Mouse (Mus musculus) thymus, postnatal 10 days (tissue): ENCODE measurements around the gene Tbc1d14.
A peak's percentile ranks its signal among the peaks of the same experiment; 100 is the strongest.

Experiments
- DNase-seq, 2 experiments: peaks; one replicate each; pipeline ENCODE4 v3.0.0; 2021; ENCODE audit warnings: low spot score in 2 of 2

Gene Tbc1d14

DNA sequence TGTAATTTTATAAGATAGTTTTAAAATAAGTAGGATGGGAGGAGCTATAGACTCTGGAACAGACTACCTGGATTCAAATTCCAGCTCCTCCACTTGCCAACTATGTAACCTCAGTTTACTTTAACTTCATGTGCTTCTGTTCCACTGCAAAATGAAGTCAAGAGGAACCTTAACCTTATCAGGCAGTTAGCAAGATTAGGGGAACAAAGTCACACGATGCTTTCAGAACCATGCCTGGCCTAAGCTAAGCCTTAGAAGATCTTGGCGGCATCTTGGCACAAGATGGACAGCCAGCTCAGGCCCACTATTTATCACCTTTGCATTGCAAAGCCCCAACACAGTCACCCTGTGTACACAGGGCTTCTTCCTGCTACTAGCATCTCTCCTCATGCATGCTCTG lies 14.1 kb downstream of the Tbc1d14 start:
- DNase-seq = no peak

GRCm38 (mm10) chr5:36576457-36576856 lies 16.6 kb downstream of the Tbc1d14 start:
- DNase-seq = no peak

- no peak for DNase-seq
Observed at GRCm38 (mm10) chr5:36575745-36576144, 17.3 kb downstream of the Tbc1d14 start.

GRCm38 (mm10) chr5:36575227-36575626 lies 17.8 kb downstream of the Tbc1d14 start:
- no peak for DNase-seq

DNA sequence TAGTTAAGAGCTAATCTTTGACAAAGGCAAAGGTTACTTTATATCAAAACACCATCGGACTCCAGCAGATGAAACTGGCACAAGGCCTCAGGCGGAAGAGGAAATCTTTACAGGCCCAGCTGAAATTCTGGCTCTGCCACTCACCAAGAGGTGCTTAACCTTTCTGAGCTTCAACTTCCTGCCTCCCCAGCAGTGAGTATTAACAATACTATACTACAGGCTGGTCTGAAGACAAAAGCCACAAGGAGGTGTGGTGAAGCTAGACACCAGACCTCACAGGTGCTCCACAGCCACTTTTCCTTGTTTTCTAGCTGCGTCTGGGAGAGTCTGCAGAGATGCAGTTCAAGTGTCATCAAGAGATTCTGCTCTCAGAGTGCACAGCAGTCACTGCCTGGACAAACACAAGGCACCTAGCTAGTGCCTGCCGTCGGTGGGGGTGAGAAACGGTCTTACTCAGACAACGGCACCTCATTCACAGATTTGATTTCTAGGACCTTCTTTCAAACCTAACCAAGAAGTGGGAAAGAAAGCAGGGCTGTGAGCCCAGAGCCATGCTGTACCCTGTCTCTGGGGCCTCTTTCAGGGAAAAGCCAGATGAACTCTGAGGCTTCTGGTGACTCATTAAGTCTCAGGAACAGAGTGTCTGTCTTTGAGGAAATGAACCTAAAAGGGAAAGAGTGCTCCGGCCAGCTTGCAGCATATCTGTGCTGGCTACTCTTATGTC lies 18.8 kb downstream of the Tbc1d14 start:
- DNase-seq = peak; percentile 31 to 39

GRCm38 (mm10) chr5:36573354-36573753 lies 19.7 kb downstream of the Tbc1d14 start:
- DNase-seq = no peak

GRCm38 (mm10) chr5:36571371-36571770 lies 21.7 kb downstream of the Tbc1d14 start:
- no peak for DNase-seq

DNA sequence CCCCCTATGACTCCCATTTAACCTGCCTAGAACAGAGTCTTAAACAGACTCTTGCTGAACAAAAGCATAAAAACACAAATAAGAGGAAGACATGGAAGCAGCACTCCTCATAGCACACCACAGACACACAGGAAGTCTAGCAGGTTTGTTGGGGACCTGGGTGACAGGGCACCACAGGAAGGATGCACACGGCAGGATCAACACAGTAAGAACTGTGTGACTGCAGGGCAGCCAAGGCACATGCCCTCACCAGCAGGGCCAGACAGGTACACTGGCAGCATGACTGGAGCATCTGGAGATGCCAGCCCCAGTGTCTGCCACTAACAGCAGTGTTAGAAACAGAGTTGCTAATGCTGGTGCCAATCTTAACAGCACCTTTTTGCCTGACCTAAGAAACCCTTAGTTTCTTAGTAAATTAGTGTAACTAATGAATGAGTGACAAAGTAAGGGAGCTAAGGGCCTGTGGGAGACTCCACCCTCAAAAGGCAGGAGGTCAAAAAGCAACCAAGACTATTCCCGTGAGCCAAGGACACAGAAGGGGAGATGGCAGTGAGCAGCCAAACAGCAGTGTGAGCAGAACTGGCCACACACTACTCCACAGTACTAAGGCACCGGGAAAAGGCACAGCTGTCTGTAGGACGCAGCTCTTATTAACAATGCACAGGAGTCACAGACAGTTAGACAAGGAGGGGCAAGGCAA lies 22.4 kb downstream of the Tbc1d14 start:
- no peak for DNase-seq

DNA sequence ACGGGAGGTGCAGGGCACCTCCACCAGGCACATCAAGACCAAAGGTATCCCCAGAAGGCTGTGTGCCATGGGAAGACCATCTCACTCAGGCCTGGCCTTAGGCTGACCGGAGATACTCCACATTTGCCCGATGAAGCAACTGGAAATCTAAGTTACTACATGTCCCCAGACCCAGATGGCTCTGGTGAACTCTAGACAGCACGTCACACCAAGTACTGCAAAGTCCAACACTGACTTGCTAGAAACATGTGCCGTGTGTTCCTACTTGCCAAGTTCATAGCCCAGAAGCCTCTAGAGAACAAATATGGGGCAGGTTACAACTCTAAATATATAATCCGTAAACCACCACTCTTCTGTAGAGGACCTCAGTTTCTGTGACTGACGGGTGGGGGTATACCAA lies 23.0 kb downstream of the Tbc1d14 start:
- no peak for DNase-seq

- DNase-seq = no peak
Observed at GRCm38 (mm10) chr5:36568118-36568517, 25.0 kb downstream of the Tbc1d14 start.

GRCm38 (mm10) chr5:36567627-36568026 lies 25.4 kb downstream of the Tbc1d14 start:
- no peak for DNase-seq

DNA sequence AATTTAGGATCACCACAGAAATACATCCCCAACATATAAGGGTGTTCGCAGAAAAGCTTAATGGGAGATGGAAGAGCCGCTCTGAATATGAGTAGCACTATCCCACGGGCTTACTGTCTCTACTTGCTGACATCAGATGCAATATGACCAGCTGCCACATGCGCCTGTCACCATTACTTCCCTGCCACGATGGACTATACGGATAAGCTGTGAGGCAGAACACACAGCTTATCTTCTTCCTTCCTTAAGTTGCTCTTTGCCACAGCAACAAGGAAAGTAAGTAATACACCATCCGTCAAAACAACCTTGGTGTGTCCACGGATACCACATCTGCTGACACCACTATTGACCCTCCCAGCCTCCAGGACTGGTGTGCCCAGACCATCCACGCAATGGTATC lies 28.5 kb downstream of the Tbc1d14 start:
- no peak for DNase-seq

- DNase-seq = no peak
Observed at GRCm38 (mm10) chr5:36563741-36564140, 29.3 kb downstream of the Tbc1d14 start.

DNA sequence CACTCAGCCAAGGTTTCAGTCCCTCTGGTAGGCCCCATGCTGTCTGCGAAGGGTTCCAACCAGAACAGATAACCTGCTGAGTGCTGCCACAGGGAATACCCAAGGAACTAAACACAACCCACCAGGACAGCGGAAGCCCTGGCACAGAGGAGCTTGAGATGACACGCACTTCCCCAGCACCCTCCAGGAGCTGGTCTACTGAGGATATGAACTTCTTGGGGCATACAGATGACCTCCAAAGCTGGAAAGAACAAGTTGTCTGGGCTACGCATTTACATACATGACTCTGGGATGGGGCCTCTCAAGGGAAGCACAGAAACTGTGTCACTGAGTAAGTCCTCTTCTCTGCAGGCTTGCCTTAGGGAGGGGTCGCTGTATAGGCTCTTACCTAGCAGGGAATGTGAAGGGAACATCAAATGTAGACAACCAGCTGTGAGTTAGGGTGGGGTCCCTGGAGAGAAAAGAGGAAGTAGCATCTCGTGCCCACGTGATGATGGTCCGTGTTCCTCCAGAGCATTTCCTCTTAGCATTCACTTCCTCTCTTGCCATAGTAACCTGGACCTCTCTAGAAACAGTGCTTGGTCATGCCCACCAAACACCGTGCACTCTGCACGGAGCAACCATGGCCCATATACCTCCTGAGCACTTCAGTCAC lies 30.2 kb downstream of the Tbc1d14 start:
- no peak for DNase-seq

- DNase-seq = no peak
Observed at GRCm38 (mm10) chr5:36561509-36561908, 31.6 kb downstream of the Tbc1d14 start.

DNA sequence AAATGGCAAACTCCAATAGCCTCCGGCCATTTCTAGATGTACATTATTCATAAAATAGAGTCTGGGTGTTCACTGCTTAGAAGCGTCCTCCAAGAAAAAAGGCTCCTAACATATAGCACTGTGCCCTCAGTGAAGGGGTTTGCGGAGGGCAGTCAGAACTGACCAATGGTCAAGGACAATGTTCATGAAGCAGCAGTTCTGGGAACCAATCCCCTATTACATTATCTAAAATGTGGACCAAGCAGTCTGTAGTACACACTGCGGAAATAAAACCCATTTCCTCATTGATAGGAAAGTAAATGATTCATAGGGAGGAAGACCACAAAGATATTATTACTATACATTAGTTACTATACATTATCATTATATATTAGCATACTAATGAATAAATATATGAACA lies 32.6 kb downstream of the Tbc1d14 start:
- no peak for DNase-seq

GRCm38 (mm10) chr5:36559510-36560235 lies 33.4 kb downstream of the Tbc1d14 start:
- no peak for DNase-seq

GRCm38 (mm10) chr5:36559106-36559505 lies 34.0 kb downstream of the Tbc1d14 start:
- DNase-seq = no peak

DNA sequence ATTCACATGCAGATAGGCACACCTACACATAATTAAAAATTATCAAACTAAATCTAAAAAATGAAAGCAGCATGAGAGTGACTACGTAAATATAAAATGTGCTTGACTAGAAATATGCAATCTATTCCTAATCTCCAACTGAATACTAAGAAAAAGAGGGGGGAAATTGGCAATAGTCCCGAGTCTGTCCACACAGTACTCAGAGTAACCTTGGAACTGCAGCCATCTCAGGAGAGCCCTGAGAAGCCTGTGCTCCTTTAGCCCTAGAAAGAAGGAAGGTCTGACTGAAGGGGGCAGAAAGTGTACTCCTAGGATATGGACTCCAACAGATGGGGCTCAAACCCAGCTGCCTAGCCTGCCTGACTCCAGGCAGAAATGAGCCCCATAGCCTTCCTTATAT lies 34.5 kb downstream of the Tbc1d14 start:
- no peak for DNase-seq

- DNase-seq = peak; percentile 62 to 67
Observed at GRCm38 (mm10) chr5:36557584-36558308, 35.3 kb downstream of the Tbc1d14 start.

DNA sequence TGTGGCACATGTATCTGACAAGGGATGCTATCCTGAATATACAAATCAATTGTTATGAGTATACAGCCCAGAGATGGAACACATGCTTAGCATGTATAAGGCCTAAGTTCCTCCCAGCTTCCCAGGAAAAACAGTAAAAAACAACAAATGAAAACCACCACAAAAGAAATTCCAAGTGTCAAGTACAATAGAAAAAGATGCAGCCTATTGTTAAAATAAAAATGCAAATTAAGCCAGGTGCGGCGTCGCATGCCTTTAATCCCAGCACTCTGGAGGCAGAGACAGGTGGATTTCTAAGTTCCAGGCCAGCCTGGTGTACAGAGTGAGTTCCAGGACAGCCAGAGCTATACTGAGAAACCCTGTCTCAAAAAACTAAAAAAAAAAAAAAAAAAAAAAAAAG lies 36.2 kb downstream of the Tbc1d14 start:
- no peak for DNase-seq

DNA sequence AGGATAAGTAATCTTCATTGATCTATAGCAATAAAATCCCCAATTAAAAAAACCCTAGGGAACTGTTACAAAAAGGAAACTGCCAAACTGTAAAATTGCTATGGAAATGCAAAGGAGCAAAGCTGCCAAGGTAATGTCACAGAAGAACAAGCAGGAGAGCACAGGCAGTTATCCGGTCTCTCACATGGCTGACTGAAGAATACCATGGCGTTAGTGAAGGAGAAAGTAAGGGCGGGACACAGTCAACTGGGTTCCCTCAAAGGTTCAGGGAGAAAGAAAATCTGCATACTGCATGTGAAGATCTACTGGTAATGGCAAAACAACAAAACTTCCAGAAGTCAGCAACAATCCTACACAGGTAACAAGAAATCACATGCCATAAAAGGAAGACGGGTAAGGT lies 36.8 kb downstream of the Tbc1d14 start:
- DNase-seq = no peak
